Mouse (Mus musculus): Measurements from ENCODE around the gene Xirp1.

GRCm38 (mm10) chr9:120024171-120024570 lies 773 bp upstream of the Xirp1 start:
- TF ChIP-seq CTCF (IDR thresholded peaks at IDR 0.05; ENCODE audit: control insufficient read depth, insufficient read depth, insufficient read length), result no peak
- no peak for TF ChIP-seq MAX (IDR thresholded peaks at IDR 0.05)
- TF ChIP-seq USF1 (IDR thresholded peaks at IDR 0.05; ENCODE audit: low read depth), result no peak
- TF ChIP-seq CEBPB (IDR thresholded peaks at IDR 0.05; ENCODE audit: low read depth), result no peak
